19 mouse cellular contexts compared by ENCODE assay signal in genomic region chr13:111772075-111772474, GRCm38 (mm10).
"Had no signal": no experiment of that assay in that cellular context is flagged by ENCODE, and none has a peak within 500 bp of the region (broad histone marks: within the 10 kb centered on the region; RNA-seq: fewer than 3 reads in every experiment).

No protein-coding gene starts in this region.

- H3K4me3 ChIP-seq: kidney, embryonic 15.5 days; limb, embryonic 12.5 days; limb, embryonic 15.5 days had no signal

- H3K27ac ChIP-seq: kidney, embryonic 15.5 days; limb, embryonic 12.5 days; limb, embryonic 15.5 days; liver, embryonic 14.5 days; stomach, postnatal 0 days had no signal

- H3K27me3 ChIP-seq: kidney, embryonic 15.5 days; limb, embryonic 12.5 days; limb, embryonic 15.5 days had no signal

- ATAC-seq: liver, postnatal 0 days; lung, postnatal 0 days had no signal

- H3K4me1 ChIP-seq: limb, embryonic 12.5 days; limb, embryonic 15.5 days had no signal

- DNase-seq: kidney, adult 11 months; kidney, adult 8-10 months; kidney, postnatal 10 days; kidney, postnatal 4 days; left cerebral cortex, postnatal 4 days; liver, postnatal 0 days; lung, embryonic 14.5 days; lung, postnatal 36 days; midbrain, embryonic 14.5 days; retina, postnatal 1 day; right cerebral cortex, postnatal 25 days; spleen, adult 18-20 months; thymus, postnatal 25 days had no signal
